Mouse (Mus musculus): ENCODE results near the gene Cxcl14.
A peak's percentile ranks its signal among the peaks of the same experiment; 100 is the strongest.

Cxcl14 gene

DNA sequence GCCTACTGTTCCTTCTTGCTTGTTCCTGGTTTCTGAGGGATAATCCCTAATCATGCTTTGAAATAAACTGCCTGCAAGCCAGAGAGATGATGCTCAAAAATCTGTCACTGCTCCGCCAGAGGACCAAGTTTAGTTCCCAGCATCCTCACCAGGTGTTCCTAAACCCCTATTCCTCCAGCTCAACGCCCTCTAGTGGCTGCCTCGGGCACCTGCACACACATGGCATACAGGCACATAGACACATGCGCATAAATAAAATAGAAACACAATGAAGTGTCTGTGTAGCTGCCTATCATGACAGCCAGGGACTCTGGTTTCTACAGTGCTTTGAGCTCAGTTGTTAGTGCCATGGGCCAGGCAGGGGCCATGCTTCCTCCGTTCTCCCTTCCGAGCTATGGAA lies 6.4 kb downstream of the Cxcl14 start:
- DNase-seq (ENCODE audit: low read depth in 1 of 2, low spot score in 2 of 2) = no peak

DNA sequence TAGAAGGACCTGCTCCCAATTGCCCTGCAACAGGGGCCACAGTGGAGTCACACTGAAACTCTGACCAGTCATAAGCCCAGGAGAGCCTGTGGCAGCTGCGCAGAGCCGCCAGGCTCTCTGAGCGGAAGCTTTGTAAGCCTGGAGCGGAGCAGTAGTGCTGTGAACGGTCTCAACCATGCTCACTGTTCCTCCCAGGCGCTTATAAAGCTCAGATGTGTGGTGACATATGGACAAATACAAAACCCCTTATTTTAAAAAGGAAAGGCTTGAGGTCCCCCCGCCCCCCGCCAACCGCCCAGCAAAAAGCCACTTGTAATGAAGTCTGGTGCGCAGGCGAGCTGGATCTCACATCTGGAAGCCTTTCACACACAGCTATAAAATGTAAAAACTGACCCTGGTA lies 7.1 kb downstream of the Cxcl14 start:
- no peak for DNase-seq (ENCODE audit: low read depth in 1 of 2, low spot score in 2 of 2)

DNA sequence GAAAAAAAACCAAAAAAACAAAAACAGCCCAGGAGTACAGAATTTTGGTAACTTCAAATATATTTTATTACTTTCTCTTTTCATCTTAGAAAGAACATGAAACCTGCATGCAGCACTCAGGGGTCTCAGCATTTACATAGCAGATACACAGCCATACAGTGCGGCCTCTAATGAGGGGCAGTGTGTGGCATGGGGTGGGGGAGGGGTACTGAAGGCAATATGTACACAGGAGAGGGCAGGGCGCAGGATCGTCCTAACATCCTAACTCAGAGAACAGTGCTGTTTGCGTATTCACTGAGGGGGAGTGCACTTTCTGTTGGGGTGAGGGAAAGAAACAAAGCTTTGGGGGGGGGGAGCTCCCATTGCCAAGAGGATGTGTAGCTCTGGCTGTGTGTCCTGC lies 7.8 kb downstream of the Cxcl14 start:
- DNase-seq (ENCODE audit: low read depth in 1 of 2, low spot score in 2 of 2) = no peak

DNA sequence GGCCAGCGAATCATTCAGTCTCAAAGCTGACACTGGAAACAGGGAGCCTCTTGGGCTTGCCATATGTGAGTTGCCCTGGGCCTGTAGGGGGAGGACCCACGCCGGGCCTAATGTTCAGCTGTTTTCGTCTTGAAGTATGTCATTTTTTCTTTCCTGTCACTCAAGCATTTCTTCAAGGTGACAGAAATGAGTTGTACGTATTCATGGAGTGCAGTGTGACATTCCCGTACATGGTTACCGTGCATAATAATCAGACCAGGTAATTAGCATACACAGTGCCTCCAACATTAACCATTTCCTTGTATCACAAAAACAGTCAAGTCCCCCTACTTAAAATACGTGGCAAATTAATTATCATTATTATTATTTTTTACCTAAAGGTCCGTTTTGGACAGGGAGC lies 9.3 kb downstream of the Cxcl14 start:
- no peak for DNase-seq (ENCODE audit: low read depth in 1 of 2, low spot score in 2 of 2)

DNA sequence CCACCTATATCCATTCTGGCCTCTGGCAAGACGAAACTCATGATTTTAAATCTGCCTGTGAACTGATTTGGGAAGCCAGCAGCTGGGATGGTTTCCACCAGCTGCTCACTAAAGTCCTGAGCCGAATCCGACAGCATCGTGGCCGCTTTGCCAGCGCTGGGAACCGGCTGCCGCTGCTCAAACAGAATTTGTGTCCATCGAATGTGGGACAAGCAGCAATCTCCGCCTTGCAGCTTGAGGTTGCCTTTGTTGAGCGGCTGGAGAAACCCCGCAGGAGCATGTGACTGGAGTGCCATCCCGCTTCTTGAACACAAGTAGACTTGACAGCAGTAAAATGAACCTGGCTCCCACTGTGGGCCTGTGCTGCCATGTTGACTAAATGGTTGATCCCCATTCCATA lies 13.0 kb downstream of the Cxcl14 start:
- no peak for DNase-seq (ENCODE audit: low read depth in 1 of 2, low spot score in 2 of 2)

DNA sequence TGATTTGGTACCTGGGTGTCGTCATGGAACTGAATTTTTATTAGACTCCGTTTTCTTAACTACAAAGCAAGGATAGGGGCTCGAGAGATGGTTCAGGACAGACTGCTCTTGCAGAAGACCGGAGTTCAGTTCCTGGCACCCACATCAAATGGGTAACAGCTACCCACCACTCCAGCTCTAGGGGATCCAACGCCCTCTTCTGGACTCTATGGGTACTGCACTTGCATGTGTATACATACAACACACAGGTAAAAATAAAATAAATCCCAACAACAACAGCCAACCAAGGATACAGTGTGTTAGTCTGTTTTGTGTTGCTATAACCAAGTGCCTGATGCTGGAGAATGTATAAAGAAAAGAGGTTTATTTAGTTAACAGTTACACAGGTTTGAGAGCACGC lies 16.0 kb downstream of the Cxcl14 start:
- no peak for DNase-seq (ENCODE audit: low read depth in 1 of 2, low spot score in 2 of 2)

DNA sequence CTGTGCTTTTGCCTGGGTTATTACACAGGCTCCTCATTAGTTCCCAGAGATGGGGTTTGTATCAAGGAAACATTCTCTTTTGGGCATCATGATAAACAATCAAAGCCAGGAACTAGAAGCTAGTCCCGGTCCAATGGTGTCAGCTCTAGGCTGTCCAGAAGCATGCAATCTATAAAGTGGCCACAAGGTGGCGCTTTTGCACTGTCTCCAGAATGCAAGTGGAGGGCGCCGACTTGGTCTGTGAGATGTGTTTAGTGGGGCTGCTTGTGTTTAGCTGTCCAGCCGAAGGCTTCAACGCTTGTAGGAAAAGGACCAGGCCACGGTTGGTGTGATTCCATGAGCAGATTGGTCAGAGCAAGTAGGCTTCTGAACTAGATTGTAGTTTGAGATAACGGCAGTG lies 16.9 kb downstream of the Cxcl14 start:
- DNase-seq (ENCODE audit: low read depth in 1 of 2, low spot score in 2 of 2) = peak in 1 of 2 experiments; percentile 57

DNA sequence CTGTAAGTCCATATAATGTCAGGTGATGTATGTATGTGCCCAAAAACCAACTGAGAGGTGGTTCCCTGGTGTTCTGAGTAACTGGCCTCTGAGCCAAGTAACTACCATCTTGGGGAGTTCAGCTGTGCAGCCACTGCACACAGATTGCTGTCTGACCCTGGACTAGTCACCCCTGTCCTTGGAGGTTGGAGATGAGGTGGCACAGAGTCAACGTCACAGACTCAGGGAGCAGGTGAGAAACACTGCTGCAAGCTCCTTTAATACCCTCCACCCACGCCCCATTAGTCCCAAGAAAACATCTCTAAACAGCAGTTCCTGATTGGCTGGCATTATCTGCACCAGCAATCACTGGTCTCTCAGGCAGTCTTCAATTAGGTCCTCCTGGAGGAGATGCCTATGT lies 21.2 kb downstream of the Cxcl14 start:
- no peak for DNase-seq (ENCODE audit: low read depth in 1 of 2, low spot score in 2 of 2)

DNA sequence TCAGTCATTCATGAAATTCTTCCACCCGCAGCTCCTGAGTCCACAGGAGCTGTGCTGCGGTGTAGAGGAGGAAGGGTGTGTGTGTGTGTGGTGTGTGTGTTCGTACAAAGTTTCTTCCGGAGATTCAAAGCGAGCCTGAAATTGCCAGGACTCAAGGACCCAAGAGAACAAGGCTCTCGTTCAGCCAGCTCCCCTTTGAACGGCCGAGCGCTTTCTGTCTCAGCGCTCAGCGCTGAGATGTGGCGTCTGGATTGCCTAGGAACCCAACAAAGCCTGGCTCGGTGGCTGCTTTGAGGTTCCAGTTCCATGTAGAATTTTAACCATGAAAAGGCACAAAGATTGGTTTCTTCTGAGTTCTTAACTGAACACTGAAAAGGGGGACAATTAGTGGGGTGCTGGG lies 26.2 kb downstream of the Cxcl14 start:
- no peak for DNase-seq (ENCODE audit: low read depth in 1 of 2, low spot score in 2 of 2)

DNA sequence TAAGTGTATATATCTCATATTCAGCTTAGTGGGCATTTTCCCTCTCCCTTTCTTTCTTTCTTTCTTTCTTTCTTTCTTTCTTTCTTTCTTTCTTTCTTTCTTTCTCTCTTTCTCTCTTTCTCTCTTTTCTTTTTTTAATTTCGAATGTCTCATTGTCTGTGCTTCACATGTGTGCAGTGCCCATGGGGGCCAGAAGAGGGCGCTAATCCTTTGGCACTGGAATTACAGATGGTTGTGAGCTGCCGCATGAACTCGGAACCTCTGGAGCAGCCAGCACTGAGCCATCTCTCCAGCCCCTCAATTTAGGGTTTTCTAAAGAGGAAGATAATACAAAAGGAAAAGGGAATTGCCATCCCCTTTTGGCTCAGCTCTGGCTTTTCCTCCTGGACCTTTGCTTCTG lies 29.0 kb downstream of the Cxcl14 start:
- DNase-seq (ENCODE audit: low read depth in 1 of 2, low spot score in 2 of 2) = no peak

DNA sequence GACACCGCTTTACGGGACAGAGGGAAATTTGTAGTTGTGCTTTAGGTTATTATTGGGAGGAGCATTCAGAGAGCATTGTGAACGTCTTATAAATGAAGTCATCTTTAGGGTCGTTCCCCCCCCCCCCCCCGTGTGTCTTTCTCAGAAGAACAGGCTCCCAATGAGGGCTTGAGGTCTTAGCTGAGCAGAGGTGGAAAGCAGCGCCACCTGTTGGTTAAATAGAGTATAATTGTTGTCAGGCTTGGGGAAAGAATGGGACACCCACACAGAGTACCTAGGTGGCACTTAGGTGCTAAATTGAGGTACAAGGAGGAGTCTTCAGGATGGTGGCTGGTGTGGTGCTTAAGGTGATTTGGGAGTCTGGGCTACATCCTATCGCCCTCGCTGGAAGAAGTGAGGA lies 29.9 kb downstream of the Cxcl14 start:
- no peak for DNase-seq (ENCODE audit: low read depth in 1 of 2, low spot score in 2 of 2)

DNA sequence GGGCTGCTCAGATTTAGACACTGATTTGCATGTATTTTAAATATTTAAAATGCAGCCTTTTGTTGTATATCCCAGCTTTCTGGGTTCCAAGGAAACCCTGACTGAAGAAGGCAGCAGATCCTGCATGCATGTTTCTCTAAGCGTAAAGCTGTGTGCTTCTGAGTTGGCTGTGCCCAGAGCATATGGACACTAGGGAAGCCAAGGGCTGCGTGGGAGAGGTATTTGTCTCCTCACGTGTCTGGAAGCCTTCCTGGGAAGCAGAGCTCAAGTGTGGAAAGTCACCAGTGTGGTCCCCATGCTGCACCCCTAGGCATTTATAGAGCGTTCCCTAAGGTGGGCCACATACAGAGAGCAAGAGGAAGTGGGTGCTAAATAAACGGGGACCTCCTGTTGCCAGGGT lies 30.7 kb downstream of the Cxcl14 start:
- DNase-seq (ENCODE audit: low read depth in 1 of 2, low spot score in 2 of 2) = no peak

DNA sequence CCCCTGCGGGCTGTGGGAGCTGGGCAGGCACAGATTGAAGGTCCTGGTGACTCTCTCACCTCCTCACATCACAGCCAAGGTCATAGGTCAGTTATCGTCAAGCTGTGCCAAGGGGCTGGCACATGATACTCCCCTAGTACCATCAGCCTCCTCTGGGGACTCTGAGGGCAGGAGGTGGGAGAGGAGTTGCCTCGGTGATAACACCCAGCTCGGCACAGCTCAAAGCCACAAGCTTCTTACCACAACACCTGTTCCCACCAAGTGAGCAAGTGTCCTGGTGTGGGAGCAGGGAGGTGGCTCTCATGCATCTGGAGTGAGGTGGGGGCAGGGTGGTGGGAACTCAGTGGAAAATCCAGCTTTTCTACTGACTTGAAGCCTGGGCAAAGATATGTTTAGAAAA lies 34.1 kb downstream of the Cxcl14 start:
- DNase-seq (ENCODE audit: low read depth in 1 of 2, low spot score in 2 of 2) = no peak

DNA sequence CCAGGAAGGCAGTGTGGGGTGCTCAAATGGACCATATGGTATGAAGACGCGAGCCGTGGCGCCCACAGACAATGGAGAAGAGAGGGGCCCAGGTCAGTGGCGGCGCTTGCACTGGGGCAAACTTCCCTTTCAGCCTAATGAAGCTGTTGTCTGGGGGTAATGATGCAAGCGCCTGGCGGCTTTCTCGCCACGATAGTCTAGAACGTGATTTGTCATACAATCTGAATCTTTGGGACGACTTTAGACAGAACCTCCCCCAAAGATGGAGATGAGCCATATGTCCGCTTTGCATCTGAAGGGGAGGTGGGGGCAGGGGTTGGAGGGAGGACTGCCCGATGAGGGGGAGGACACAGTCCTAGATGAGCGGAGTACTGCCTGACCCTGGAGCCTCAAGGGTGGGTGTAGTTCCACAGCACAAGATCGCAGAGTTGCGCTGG lies 36.0 kb downstream of the Cxcl14 start:
- DNase-seq (ENCODE audit: low read depth in 1 of 2, low spot score in 2 of 2) = no peak

DNA sequence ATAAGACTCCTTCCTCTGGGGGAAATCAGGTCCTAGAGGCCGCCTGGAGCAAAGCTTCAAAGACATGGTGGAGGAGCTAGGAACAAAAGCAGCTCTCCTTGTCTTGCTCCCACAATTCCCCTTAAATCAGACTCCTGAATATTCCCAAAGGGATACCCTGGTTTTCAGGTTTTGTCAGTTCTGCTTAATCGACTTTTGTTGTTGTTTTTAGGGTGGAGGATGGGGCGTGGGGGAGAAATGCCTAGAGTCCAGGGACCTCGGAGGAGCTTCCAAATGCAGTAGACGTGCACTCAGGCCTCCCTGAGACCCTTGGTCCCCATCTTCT lies 36.5 kb downstream of the Cxcl14 start:
- DNase-seq (ENCODE audit: low read depth in 1 of 2, low spot score in 2 of 2) = no peak

DNA sequence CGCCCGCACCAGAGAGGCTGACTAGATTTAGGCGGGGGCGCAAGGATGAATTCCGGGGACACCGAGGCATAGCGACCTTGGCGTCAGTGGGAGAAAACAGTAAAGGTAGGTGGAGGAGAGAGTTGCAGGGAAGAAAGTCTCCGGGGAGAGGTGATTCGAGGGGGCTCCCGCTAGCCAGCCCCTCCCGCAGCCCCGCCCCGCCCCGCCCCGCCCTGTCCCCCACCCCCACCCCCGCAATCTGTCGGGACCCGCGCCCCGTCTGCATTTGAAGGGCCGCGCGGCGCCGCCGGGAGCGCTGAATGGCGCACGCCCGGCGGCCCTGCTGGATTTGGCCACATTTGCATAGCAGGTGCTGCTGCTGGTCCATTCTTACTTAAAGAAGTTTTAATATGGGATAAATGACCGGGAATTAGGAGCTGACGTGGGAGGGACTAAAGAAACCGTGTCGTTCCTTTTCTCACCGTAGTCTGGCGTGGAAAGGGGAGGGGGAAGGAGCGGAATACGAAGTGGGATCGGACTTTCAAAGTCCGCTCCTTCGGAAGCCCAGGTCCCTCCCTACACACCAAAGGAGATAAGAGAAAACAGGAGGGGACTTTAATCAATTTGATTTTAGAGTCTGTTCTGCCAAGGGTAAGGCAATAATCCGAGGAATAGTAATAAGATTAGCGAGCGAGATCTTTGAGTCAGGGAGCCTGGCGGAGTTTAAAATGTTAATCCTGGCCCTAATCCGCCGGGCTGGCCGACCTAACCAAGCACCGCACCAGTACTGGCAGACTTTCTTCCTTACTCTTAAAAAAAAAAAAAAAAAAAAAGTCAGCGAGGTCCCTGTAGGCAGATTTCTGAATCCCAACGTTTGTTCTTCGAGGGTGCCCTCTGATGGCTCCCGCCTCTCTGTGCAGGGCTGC lies 37.1 kb downstream of the Cxcl14 start:
- DNase-seq (ENCODE audit: low read depth in 1 of 2, low spot score in 2 of 2) = no peak

DNA sequence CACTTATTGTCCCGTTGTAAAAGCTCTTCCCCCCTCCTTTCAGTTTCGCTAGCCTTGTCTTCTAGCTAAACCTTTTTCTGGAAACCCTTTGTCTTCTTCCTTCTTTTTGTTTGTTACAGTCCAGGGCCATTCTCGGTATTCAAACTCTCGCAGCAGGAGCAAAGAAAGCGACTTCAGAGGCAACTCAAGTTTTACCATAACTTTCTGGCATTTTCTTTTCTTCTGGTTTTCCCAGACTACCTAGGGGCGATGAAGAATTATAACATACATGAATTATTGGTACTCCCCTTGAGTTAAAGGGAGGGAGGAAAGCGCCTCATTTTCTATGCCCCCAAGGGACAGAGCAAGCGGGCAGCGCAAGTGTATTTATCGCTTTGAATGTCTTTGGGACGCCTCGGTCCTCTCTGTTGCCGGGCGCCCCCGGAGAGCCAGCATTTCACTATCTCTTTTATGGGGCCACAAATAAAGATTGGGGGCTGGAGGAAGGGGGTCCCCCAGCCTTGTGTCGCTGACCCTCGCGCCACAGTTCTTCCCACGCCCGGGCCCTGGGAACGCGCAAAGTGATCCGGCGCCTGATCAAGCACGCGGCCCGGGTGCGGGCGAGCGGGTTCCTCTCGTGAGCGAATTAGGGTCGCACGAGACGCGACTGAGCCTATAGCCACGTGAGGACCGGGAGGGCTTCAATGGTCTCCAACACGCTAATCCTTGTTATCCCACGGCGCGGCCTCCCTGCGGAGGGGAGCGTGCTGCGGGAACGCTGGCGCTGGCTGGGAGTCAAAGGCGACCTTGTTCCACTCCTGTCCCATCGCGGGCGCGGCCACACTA lies 37.9 kb downstream of the Cxcl14 start:
- no peak for DNase-seq (ENCODE audit: low read depth in 1 of 2, low spot score in 2 of 2)

DNA sequence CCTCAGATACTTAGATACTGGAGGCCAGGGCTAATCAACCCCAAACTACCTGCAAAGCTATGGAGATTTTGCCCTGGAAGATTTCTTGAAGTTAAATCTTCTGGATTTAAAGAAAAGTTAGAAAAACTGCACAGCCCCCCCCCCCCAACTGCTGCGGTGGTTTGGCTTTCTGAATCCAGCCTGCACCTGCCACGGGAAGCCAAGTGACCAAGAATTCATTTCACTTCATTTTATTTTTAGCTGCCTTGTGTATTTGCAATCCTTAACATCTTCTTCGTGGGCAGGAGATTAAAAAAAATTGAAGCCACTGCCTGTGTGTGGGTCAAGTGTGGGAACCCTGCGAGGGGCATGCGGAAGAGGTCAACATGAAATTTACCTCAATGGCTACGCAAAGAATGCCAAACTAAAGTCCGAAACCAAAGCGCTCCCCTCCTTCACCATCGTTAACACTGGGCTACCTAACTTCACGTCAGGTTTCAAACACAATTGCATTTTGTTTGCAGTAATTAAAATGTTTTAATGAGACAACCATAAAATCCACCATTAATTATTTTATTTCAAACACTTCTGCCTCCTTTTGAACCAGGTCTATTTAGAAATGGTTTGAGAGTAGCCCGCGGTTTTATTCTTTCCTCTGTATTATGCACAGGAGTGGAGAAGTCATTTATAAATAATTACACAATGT lies 38.7 kb downstream of the Cxcl14 start:
- no peak for DNase-seq (ENCODE audit: low read depth in 1 of 2, low spot score in 2 of 2)

DNA sequence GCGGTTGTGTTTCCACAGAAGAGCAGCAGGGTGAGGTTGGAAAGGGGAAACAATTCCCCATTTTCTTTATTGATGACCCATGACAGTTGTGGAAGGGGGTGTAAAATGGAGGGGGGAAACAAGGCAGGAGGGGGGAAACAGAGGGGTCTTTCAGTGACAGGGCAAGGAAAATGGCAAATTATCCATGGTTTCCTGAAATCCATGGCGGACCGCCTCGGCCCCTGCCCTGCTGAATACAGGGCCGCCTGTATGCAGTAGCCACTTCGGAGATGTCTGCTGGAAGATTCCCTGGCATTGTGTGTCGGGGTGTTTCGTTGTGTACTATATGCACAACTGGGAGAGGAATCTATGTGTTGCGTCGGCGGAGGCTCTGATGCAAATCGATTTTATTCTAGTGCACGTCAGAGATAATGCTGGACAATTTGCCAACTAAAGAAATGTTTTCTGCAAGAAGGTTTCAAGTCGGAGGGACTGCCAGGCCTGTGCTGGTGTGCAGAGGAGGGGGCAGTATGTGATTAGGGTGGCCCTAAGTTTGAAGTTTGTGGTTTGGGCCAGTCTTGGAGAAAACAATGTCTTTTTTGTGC lies 39.5 kb downstream of the Cxcl14 start:
- no peak for DNase-seq (ENCODE audit: low read depth in 1 of 2, low spot score in 2 of 2)

DNA sequence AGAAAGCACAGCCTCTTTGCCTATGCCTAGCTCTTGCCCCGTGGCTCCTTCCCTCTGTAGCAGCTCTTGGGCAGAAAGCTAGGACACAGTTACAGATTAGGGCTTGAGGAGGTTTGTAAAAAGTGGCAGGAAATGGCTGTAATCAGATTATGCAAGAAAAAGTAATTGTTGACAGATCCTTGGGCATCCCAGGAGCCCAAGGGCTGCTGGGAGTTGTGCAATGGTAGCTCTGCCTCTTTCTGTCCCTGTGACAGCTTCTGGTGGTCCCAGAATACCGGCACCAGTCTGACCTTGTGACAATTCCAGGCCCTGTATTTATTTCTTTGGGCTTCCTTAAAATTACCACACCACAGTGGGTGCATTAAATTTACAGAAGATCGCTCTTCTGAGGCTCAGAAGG lies 43.0 kb downstream of the Cxcl14 start:
- DNase-seq (ENCODE audit: low read depth in 1 of 2, low spot score in 2 of 2) = no peak

DNA sequence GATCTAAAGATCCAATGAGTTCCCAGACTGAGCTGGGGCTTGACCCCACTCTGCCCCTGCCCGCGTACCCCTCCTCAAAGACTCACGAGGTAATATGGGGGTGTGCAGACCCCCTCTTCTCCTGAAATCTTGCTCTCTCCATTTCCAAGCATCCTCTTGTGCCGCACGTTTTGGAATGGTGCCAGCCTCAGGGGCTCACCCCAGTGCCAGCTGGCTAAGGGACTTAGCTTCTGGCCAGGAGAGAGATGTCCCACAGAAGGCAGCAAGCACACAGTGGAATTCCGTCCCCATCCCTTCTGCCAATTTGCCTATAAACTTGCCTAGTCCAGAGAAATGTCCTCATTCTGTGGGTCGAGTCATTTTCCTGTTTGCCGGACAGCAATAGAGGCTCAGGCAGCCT lies 43.6 kb downstream of the Cxcl14 start:
- no peak for DNase-seq (ENCODE audit: low read depth in 1 of 2, low spot score in 2 of 2)
